Mouse (Mus musculus) neural tube, embryonic 14.5 days (tissue): ENCODE measurements at regions not wholly inside any gene's neighbourhood (a gene's known extent, or its start where the extent isn't known, plus 50 kb on each side); places are given as distances from the start of the nearest gene placed in this dataset.
A peak's percentile ranks its signal among the peaks of the same experiment; 100 is the strongest.

Experiments used
- ATAC-seq: fragments of 200-750 bp; cut with Nextera tagmentation; 2 replicates; pipeline ENCODE4 v1.8.0; 2017; ENCODE audit warnings: low read depth, mild to moderate bottlenecking, moderate TSS enrichment, moderate library complexity
- H3K27ac ChIP-seq: fragments of 300-500 bp; sonication (generic); 2 replicates; pipeline ENCODE4 v1.5.1; 2014; ENCODE audit warnings: low read depth, mild to moderate bottlenecking, control low read depth, low read length, moderate library complexity, mixed read lengths
- H3K27me3 ChIP-seq: fragments of 300-500 bp; sonication (generic); 2 replicates; pipeline ENCODE4 v1.6.1; 2014; ENCODE audit warnings: low read length; ENCODE audit not compliant: control insufficient read depth, insufficient read depth
- H3K36me3 ChIP-seq: fragments of 300-500 bp; sonication (generic); 2 replicates; pipeline ENCODE4 v1.6.1; 2014; ENCODE audit warnings: low read length, mixed read lengths; ENCODE audit not compliant: control insufficient read depth, insufficient read depth
- H3K4me1 ChIP-seq: fragments of 300-500 bp; sonication (generic); 2 replicates; pipeline ENCODE4 v1.6.1; 2014; ENCODE audit warnings: low read length; ENCODE audit not compliant: control insufficient read depth, insufficient read depth
- H3K4me2 ChIP-seq: fragments of 300-500 bp; sonication (generic); 2 replicates; pipeline ENCODE4 v1.6.1; 2014; ENCODE audit warnings: mild to moderate bottlenecking, low read depth, low read length, control low read depth
- H3K4me3 ChIP-seq: fragments of 300-500 bp; sonication (generic); 2 replicates; pipeline ENCODE4 v1.5.1; 2014; ENCODE audit warnings: low read depth, low read length, control low read depth, mixed read lengths
- H3K9ac ChIP-seq: fragments of 300-500 bp; sonication (generic); replicated peaks from 2 replicates; pipeline ENCODE4 v1.6.1; 2014; ENCODE audit warnings: low read depth, mild to moderate bottlenecking, control low read depth, low read length, mixed read lengths
- H3K9me3 ChIP-seq: fragments of 300-500 bp; sonication (generic); 2 replicates; pipeline ENCODE4 v1.6.1; 2016; ENCODE audit warnings: low read length; ENCODE audit not compliant: control insufficient read depth
- WGBS: fragments of 180-500 bp; shearing (Covaris S2); extraction: QIAGEN DNeasy Blood & Tissue Kit; methylation state at CpG from one replicate; pipeline ENCODE4 v1.1.7; 2014; 5-methylcytosine and 5-hydroxymethylcytosine counted together

DNA sequence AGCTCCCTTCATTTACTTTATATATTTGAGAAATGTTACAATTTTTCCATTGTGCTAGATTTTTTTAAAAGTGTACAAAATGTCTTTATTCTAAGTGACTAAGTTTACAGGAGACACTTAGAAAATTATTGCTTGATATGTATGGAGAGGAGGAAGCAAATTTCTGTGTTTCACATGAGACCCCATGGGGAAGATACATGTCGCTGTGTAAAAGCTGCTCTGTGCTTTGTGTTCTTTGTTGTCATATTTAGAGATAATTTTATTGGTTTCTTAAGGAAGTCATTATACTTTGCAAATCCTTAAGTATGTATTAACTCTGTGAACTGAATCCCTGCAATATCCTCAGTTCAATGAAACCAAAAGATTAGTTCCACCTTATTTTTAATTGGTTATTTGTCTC, 406.0 kb upstream of the 1700003H04Rik start:
- no peak overlapping the region for H3K9ac ChIP-seq
- no peak overlapping the region for H3K4me3 ChIP-seq
- no peaks in the 10 kb centered on the region for H3K27me3 ChIP-seq
- no peak overlapping the region for H3K27ac ChIP-seq
- 33% methylated on average over 1 of the region's 1 CpGs for whole genome bisulfite sequencing
- ATAC-seq, result no peak
- no peaks in the 10 kb centered on the region for H3K9me3 ChIP-seq
- H3K36me3 ChIP-seq, result no peaks in the 10 kb centered on the region
- no peaks in the 10 kb centered on the region for H3K4me1 ChIP-seq
- H3K4me2 ChIP-seq, result no peak overlapping the region

DNA sequence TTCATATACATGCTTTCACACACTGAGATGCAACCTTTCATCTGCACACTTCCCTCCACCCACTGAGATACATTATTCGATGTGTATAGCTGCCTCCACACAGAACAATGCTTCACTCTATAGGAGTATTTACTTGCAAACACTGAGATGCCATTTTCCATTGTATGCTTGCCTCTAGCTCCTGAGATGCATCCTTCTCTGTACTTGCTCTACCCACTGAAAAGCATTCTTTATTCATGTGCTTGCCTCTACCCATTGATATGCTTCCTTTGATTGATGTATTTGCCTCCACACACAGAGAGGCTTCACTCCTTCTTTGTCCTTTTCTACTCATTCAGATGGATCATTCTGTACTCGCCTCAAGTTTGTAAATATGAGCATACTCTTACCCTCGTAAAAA, 405.6 kb upstream of the 1700003H04Rik start:
- ATAC-seq, result no peak

DNA sequence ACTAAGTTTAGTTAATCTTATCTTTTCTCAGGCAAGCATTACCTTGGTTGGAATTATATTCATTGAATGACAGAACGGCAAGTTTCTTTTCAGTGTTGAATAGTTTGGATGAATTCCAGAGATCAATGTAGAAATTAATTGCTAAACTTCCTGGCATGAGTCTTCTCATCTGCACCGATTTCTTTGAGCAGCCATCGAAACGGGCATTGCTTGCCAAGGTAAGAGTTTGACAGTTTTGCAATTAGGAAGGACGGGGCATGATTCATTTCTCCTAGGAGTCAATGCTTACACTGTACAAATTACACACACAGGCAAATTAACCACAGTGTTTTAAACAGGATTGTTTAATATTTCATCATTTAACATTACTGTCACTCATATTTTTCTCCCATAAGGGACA, 404.5 kb upstream of the 1700003H04Rik start:
- 75% methylated on average over 5 of the region's 5 CpGs for WGBS
- H3K4me3 ChIP-seq, result no peak overlapping the region
- H3K27ac ChIP-seq, result no peak overlapping the region
- no peak overlapping the region for H3K4me2 ChIP-seq
- no peaks in the 10 kb centered on the region for H3K27me3 ChIP-seq
- H3K4me1 ChIP-seq, result no peaks in the 10 kb centered on the region
- no peaks in the 10 kb centered on the region for H3K36me3 ChIP-seq
- ATAC-seq, result no peak
- H3K9ac ChIP-seq, result no peak overlapping the region
- H3K9me3 ChIP-seq, result no peaks in the 10 kb centered on the region

More for the DNA sequence above, 405.6 kb upstream of the 1700003H04Rik start:
- Histone ChIP-seq H3K27ac (no peak overlapping the region), H3K4me1 (no peaks in the 10 kb centered on the region), H3K4me2 (no peak overlapping the region), H3K4me3 (no peak overlapping the region), H3K27me3 (no peaks in the 10 kb centered on the region), H3K9me3 (no peaks in the 10 kb centered on the region), H3K36me3 (no peaks in the 10 kb centered on the region), H3K9ac (no peak overlapping the region)
- 27% methylated on average over 3 of the region's 3 CpGs for WGBS

DNA sequence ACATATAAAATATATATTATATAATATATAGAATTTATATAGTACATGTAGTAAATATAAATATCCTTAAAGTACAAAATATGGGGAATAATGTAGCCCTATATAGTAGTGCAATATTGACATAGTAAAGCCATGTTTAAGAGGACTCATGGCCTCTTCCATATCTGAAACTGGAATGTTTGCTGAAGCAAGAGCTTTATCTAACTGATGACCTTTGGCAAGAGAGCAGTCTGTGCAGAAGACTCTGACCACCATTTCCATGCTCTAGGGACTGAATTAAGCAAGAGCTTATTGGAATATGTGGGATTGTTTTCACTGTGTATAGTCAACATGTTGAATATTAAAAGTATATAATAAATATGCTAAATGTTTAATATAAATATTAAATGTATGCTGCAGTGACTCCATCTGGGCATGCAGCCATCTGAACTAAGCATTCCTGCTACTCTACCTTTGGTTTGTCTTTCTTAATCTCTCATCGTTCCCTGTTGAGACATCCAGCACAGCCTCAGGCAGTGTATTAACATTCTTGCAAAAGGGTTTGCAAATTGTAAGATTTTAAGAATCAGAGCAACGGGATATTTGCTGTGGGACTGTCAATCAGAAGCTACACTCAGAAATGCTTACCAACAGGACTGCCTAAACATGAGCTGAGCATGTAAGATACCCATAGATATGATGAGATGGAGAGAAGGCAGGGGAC, 354.4 kb upstream of the 1700003H04Rik start:
- H3K27me3 ChIP-seq, result no peaks in the 10 kb centered on the region
- H3K4me2 ChIP-seq, result no peak overlapping the region
- H3K4me3 ChIP-seq, result no peak overlapping the region
- WGBS, result 82% methylated on average over 2 of the region's 2 CpGs
- no peak overlapping the region for H3K27ac ChIP-seq
- H3K9me3 ChIP-seq, result no peaks in the 10 kb centered on the region
- ATAC-seq, result no peak
- H3K36me3 ChIP-seq, result no peaks in the 10 kb centered on the region
- H3K4me1 ChIP-seq, result no peaks in the 10 kb centered on the region
- no peak overlapping the region for H3K9ac ChIP-seq

DNA sequence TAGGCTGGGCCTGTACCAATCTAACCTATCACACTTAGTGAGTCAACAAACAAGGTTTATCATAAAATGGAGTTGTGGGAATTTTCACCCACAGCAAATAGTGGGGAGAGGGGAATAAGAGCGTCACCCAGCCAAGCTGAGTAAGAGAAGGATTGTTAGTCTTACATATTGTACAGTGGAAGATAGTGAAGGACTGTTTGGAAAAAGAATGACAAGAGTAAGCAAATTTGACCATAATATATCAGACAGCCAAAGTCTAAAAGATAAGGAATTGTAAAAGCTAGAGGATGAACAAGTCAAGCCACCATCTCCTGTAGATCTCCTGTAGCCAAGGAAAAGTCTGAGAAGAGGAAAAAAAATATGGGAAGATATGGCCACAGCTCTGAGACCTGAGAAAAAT, 351.8 kb upstream of the 1700003H04Rik start:
- 85% methylated on average over 1 of the region's 1 CpGs for WGBS
- Histone ChIP-seq H3K9me3 (no peaks in the 10 kb centered on the region), H3K4me3 (no peak overlapping the region), H3K4me2 (no peak overlapping the region), H3K36me3 (no peaks in the 10 kb centered on the region), H3K27ac (no peak overlapping the region), H3K9ac (no peak overlapping the region), H3K4me1 (no peaks in the 10 kb centered on the region), H3K27me3 (no peaks in the 10 kb centered on the region)
- no peak for ATAC-seq

DNA sequence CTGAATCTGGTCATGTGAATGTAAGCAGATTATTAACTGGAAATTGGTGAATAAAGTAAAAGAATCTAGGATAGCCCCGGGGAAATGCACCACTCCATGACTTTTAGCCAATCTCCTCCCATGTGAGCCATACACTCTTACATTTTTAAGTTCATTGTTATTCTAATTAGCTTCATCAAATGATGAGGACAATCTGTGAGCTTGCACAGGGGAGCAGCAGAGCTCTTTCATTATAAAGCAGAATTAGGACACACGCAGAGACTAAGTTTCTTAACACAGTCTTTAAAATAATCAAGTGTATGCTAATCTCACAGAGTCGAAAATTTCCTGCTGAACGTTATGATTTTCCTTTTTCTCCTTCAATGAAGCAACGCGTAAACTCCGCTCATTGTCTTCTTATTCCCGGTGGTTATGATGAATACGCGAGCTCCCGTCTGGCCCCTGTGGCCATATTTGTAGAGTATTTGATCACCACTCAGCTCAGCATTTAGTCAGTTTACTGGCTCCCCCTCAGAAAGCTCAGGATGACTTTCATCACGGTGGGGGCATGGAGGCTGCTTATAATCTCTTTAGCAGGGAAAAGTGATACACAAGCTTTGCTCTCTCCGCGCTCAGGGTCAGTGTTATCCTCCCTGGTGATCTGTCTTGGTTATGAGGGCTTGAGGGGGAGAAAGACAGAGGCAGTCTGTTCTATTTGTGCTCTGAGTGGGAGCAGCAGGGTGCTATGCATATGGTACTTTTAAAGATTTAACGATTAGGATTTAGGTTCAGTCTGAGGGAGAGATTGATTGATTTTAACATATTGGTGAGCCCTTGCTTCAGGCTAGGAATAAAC, 350.1 kb upstream of the 1700003H04Rik start:
- peak overlapping the region; percentile 1; the same call in 1 of the 2 replicates for H3K9ac ChIP-seq

DNA sequence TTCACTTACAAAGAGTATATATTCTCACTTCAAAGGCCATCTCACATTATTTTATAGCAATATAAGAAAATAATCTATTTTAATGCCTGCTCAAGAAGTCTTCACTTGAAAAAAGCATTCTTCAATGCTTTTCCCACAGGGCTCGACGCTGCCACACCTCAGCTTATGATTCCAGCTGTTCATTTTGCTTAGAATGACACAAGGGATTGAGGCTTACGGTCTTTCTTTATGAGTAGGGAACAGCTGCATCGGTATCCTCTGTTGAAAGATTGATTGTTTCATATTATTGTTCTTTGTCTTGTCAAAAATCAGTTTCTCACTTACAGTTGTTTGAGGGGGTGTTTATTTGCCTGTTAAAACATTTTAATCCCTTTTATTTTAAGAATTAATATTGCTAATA, 328.0 kb upstream of the 1700003H04Rik start:
- Histone ChIP-seq H3K27ac (no peak overlapping the region), H3K9me3 (no peaks in the 10 kb centered on the region), H3K9ac (no peak overlapping the region), H3K27me3 (no peaks in the 10 kb centered on the region), H3K36me3 (no peaks in the 10 kb centered on the region), H3K4me1 (no peaks in the 10 kb centered on the region), H3K4me3 (no peak overlapping the region), H3K4me2 (no peak overlapping the region)
- no peak for ATAC-seq
- WGBS, result 55% methylated on average over 4 of the region's 4 CpGs

More for the DNA sequence above, 350.1 kb upstream of the 1700003H04Rik start:
- peak overlapping the region; percentile 35; the same call in 1 of the 2 replicates for H3K27ac ChIP-seq
- no peaks in the 10 kb centered on the region for H3K9me3 ChIP-seq
- 37% methylated on average over 15 of the region's 15 CpGs for WGBS
- H3K4me2 ChIP-seq, result peak overlapping the region; percentile 38
- peak overlapping the region; percentile 8 for H3K4me3 ChIP-seq
- ATAC-seq, result peak; percentile 82
- no peaks in the 10 kb centered on the region for H3K4me1 ChIP-seq
- H3K36me3 ChIP-seq, result no peaks in the 10 kb centered on the region
- no peaks in the 10 kb centered on the region for H3K27me3 ChIP-seq
